Mouse (Mus musculus) bone marrow, adult 2 months (tissue): ENCODE data around the gene Ttll8.

Experiments
- CTCF ChIP-seq: fragments of 200-500 bp; IDR thresholded peaks from 2 replicates; pipeline ENCODE4 v1.5.1; 2011; ENCODE audit warnings: low read length, control low read depth; ENCODE audit not compliant: control insufficient read depth, insufficient read depth
- POLR2A ChIP-seq: fragments of 200-500 bp; IDR thresholded peaks from 2 replicates; pipeline ENCODE4 v1.6.1; 2011; ENCODE audit warnings: low read depth, mild to moderate bottlenecking, control low read depth, low read length, borderline replicate concordance; ENCODE audit not compliant: control insufficient read depth

DNA sequence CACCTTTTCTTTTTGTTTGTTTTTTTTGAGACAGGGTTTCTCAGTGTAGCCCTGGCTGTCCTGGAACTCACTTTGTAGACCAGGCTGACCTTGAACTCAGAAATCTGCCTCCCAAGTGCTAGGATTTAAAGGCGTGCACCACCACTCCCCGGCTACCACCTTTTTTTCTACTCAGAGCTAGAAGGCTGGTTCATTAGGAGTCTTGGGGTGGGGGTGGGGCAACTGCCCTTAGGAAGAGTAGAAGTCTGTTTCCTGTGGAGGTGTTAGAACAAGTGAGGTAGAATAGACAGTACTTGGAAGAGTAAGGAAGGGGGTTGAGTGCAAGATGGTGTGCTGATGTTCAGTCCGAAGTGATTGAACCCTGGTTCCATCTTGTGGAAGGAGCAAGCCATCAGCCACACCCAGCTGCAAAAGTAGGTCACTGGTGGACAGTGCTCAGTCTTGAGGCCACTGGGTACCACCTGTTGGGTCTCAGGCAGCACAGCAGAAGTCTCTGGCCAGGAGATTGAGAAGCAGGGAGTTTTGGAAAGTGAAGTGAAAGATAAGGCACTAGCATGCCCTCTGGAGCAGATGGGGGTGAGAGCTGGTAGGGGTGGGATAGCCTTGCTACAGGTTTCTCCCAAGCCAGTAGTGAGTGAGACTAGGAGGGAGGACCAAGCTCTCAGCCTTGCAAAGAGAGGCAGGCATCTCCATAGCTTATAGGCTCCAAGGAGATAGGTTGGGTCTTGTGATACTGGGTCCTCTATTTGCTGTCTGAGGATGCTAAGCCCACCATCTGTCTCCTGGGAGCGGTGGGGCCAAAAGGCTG lies 88.1 kb downstream of the Ttll8 start:
- no peak for TF ChIP-seq POLR2A
- TF ChIP-seq CTCF = no peak
